Mouse (Mus musculus): ENCODE data around the gene Sgcd.
"Not testable (repeated sequence)": the region's sequence is repeated elsewhere in the genome, so short reads cannot be mapped to it uniquely, and the experiment has no call there.

The Sgcd gene

GRCm38 (mm10) chr11:47460149-47460548, 528.6 kb downstream of the Sgcd start:
- no peak for DNase-seq (ENCODE audit: inconsistent ontology term)

GRCm38 (mm10) chr11:47459214-47459613, 529.6 kb downstream of the Sgcd start:
- DNase-seq (ENCODE audit: inconsistent ontology term), result no peak

GRCm38 (mm10) chr11:47447790-47448189, 541.0 kb downstream of the Sgcd start:
- no peak for DNase-seq (ENCODE audit: inconsistent ontology term)

GRCm38 (mm10) chr11:47446337-47446736, 542.4 kb downstream of the Sgcd start:
- DNase-seq (ENCODE audit: inconsistent ontology term), result no peak

- no peak for DNase-seq (ENCODE audit: inconsistent ontology term)
Measured at GRCm38 (mm10) chr11:47445683-47446082, 543.1 kb downstream of the Sgcd start.

GRCm38 (mm10) chr11:47442266-47442665, 546.5 kb downstream of the Sgcd start:
- DNase-seq (ENCODE audit: inconsistent ontology term), result no peak

- DNase-seq (ENCODE audit: inconsistent ontology term), result no peak
Measured at GRCm38 (mm10) chr11:47399607-47400006, 589.2 kb downstream of the Sgcd start.

- not testable (repeated sequence) for DNase-seq (ENCODE audit: inconsistent ontology term)
Measured at GRCm38 (mm10) chr11:47390798-47391197, 598.0 kb downstream of the Sgcd start.

GRCm38 (mm10) chr11:47389327-47389726, 599.4 kb downstream of the Sgcd start:
- no peak for DNase-seq (ENCODE audit: inconsistent ontology term)

GRCm38 (mm10) chr11:47387726-47388125, 601.0 kb downstream of the Sgcd start:
- no peak for DNase-seq (ENCODE audit: inconsistent ontology term)

GRCm38 (mm10) chr11:47386136-47386535, 602.6 kb downstream of the Sgcd start:
- peak; percentile 67 for DNase-seq (ENCODE audit: inconsistent ontology term)

- no peak for DNase-seq (ENCODE audit: inconsistent ontology term)
Measured at GRCm38 (mm10) chr11:47379630-47379958, 609.2 kb downstream of the Sgcd start.

GRCm38 (mm10) chr11:47378843-47379629, 609.7 kb downstream of the Sgcd start:
- peak; percentile 85 for DNase-seq (ENCODE audit: inconsistent ontology term)

GRCm38 (mm10) chr11:47377421-47377820, 611.3 kb downstream of the Sgcd start:
- DNase-seq (ENCODE audit: inconsistent ontology term), result no peak

- DNase-seq (ENCODE audit: inconsistent ontology term), result no peak
Measured at GRCm38 (mm10) chr11:47376915-47377314, 611.9 kb downstream of the Sgcd start.

- no peak for DNase-seq (ENCODE audit: inconsistent ontology term)
Measured at GRCm38 (mm10) chr11:47371616-47372015, 617.2 kb downstream of the Sgcd start.

- peak; percentile 20 for DNase-seq (ENCODE audit: inconsistent ontology term)
Measured at GRCm38 (mm10) chr11:47351585-47351984, 637.2 kb downstream of the Sgcd start.

- peak; percentile 85 for DNase-seq (ENCODE audit: inconsistent ontology term)
Measured at GRCm38 (mm10) chr11:47343486-47343885, 645.3 kb downstream of the Sgcd start.

GRCm38 (mm10) chr11:47333702-47334101, 655.1 kb downstream of the Sgcd start:
- DNase-seq (ENCODE audit: inconsistent ontology term), result no peak

GRCm38 (mm10) chr11:47305579-47305978, 683.2 kb downstream of the Sgcd start:
- DNase-seq (ENCODE audit: inconsistent ontology term), result peak; percentile 18

- peak; percentile 84 for DNase-seq (ENCODE audit: inconsistent ontology term)
Measured at GRCm38 (mm10) chr11:47304702-47305450, 683.9 kb downstream of the Sgcd start.

- DNase-seq (ENCODE audit: inconsistent ontology term), result no peak
Measured at GRCm38 (mm10) chr11:47299777-47300176, 689.0 kb downstream of the Sgcd start.

GRCm38 (mm10) chr11:47297805-47298340, 690.9 kb downstream of the Sgcd start:
- DNase-seq (ENCODE audit: inconsistent ontology term), result no peak
